Mouse (Mus musculus) myocyte (in vitro differentiated cells): ENCODE data around the gene Zfp668.

Experiments
- E2F4 ChIP-seq: IDR thresholded peaks from one replicate; pipeline ENCODE4 v1.6.1; 2011; ENCODE audit warnings: mild to moderate bottlenecking, control low read depth, moderate library complexity; ENCODE audit not compliant: insufficient read depth
- POLR2A ChIP-seq: IDR thresholded peaks from one replicate; pipeline ENCODE4 v1.6.1; 2011; ENCODE audit warnings: low read depth, mild to moderate bottlenecking, control low read depth, moderate library complexity; ENCODE audit not compliant: insufficient read length
- REST ChIP-seq: IDR thresholded peaks from one replicate; pipeline ENCODE4 v1.6.1; 2011; ENCODE audit warnings: mild to moderate bottlenecking, control low read depth, moderate library complexity; ENCODE audit not compliant: insufficient read depth, insufficient read length
- TCF12 ChIP-seq: IDR thresholded peaks from one replicate; pipeline ENCODE4 v1.6.1; 2011; ENCODE audit warnings: mild to moderate bottlenecking, control low read depth; ENCODE audit not compliant: poor library complexity, insufficient read depth, severe bottlenecking

DNA sequence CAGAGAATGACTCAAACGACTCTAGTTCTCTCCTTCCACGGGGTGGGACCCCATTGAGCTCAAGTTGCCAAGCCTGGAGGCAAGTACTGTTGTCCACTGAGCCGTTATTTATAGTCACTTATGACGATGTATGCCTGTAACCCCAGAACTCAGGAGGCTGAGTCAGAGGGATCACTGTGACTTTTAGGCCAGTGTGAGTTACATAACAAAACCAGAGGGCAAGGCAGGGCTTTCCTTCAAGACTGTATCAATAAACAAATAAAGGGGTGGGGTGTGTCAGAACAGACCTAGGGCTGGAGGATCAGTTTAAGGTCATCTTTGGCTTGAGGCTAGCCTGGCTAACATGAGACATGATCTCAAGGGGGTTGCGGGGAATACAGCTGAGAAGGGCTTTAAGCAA is 25.7 kb downstream of the Zfp668 start:
- no peak for TF ChIP-seq TCF12
- TF ChIP-seq POLR2A, result no peak
- no peak for TF ChIP-seq REST
- no peak for TF ChIP-seq E2F4
